Mouse (Mus musculus) midbrain, postnatal 0 days (tissue): ENCODE measurements at regions not wholly inside any gene's neighbourhood (a gene's known extent, or its start where the extent isn't known, plus 50 kb on each side); places are given as distances from the start of the nearest gene placed in this dataset.

ENCODE experiments used
- ATAC-seq: fragments of 200-750 bp; cut with Nextera tagmentation; 2 replicates; pipeline ENCODE4 v1.8.0; 2017; ENCODE audit warnings: moderate number of reproducible peaks, mild to moderate bottlenecking, moderate TSS enrichment, moderate library complexity; ENCODE audit not compliant: low FRiP score
- DNase-seq: peaks from one replicate; pipeline ENCODE4 v3.0.0-alpha.2; 2015; ENCODE audit warnings: low spot score
- H3K27ac ChIP-seq: fragments of 300-500 bp; sonication (generic); 2 replicates; pipeline ENCODE4 v1.5.1; 2014; ENCODE audit warnings: low read depth, mild to moderate bottlenecking, low read length, mixed read lengths
- H3K27me3 ChIP-seq: fragments of 300-500 bp; sonication (generic); 2 replicates; pipeline ENCODE4 v1.6.1; 2014; ENCODE audit warnings: low read length, control low read depth, mixed read lengths; ENCODE audit not compliant: insufficient read depth
- H3K36me3 ChIP-seq: fragments of 300-500 bp; sonication (generic); 2 replicates; pipeline ENCODE4 v1.6.1; 2014; ENCODE audit warnings: low read length, control low read depth, mixed read lengths; ENCODE audit not compliant: insufficient read depth
- H3K4me1 ChIP-seq: fragments of 300-500 bp; sonication (generic); 2 replicates; pipeline ENCODE4 v1.6.1; 2014; ENCODE audit warnings: mild to moderate bottlenecking, control low read depth, antibody characterized with exemption, low read length, mixed read lengths; ENCODE audit not compliant: insufficient read depth
- H3K4me2 ChIP-seq: fragments of 300-500 bp; sonication (generic); 2 replicates; pipeline ENCODE4 v1.6.1; 2014; ENCODE audit warnings: low read depth, mild to moderate bottlenecking, low read length, mixed read lengths; ENCODE audit not compliant: poor library complexity, severe bottlenecking
- H3K4me3 ChIP-seq: fragments of 300-500 bp; sonication (generic); 2 replicates; pipeline ENCODE4 v1.5.1; 2014; ENCODE audit warnings: low read depth, mild to moderate bottlenecking, low read length, moderate library complexity
- H3K9ac ChIP-seq: fragments of 300-500 bp; sonication (generic); replicated peaks from 2 replicates; pipeline ENCODE4 v1.6.1; 2014; ENCODE audit warnings: mild to moderate bottlenecking, low read length, moderate library complexity, mixed read lengths; ENCODE audit not compliant: poor library complexity, severe bottlenecking
- H3K9me3 ChIP-seq: fragments of 300-500 bp; sonication (generic); 2 replicates; pipeline ENCODE4 v1.6.1; 2016; ENCODE audit warnings: low read length, control low read depth
- CTCF ChIP-seq: IDR thresholded peaks from 2 replicates; pipeline ENCODE4 v1.5.1; 2016; ENCODE audit warnings: antibody characterized with exemption, mild to moderate bottlenecking
- WGBS: fragments of 180-500 bp; shearing (Covaris S2); extraction: QIAGEN DNeasy Blood & Tissue Kit; methylation state at CpG from one replicate; pipeline ENCODE4 v1.1.7; 2014; 5-methylcytosine and 5-hydroxymethylcytosine counted together

- WGBS, result 43% methylated on average over 2 of the region's 2 CpGs
- no peak overlapping the region for H3K4me2 ChIP-seq
- H3K9ac ChIP-seq, result no peak overlapping the region
- no peak for DNase-seq
- H3K27ac ChIP-seq, result no peak overlapping the region
- no peaks in the 10 kb centered on the region for H3K9me3 ChIP-seq
- no peak for TF ChIP-seq CTCF
- no peak for ATAC-seq
- no peak overlapping the region for H3K4me3 ChIP-seq
- no peaks in the 10 kb centered on the region for H3K4me1 ChIP-seq
- H3K27me3 ChIP-seq, result no peaks in the 10 kb centered on the region
- H3K36me3 ChIP-seq, result no peaks in the 10 kb centered on the region
Measured at GRCm38 (mm10) chr2:7778610-7779009, 269.2 kb upstream of the Celf2 start.

DNA sequence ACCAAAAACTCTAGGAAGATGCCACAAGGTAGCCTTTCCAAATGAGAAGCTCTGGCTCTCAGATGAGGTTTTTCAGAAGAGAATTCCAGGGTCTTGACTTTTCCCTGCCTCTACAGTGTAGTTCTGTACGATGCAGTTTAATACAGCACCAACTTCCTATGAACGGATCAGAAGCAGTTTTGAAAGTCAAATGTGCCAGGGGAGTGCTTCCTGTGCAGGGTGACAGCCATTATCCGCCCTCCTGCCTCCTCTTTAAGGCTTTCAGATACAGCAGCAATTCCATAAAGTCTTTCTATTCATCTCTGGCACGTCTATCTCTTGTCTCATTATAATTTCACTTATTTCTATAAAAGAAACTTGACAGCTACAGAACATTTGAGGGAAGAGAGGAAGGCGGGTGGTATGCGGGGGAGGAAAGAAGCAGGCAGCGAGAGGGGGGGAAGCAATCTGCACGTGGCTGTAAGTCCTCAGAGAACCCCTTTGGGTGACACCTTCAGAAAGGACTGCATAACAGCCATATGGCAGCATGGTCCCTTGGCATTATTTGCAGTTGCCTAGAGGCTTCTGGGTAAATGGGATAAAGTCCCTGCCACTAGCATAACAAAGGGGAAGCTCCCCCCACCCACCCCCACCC lies 224.9 kb upstream of the Celf2 start:
- Histone ChIP-seq H3K27me3 (no peaks in the 10 kb centered on the region), H3K27ac (no peak overlapping the region)
- WGBS, result 35% methylated on average over 8 of the region's 8 CpGs

DNA sequence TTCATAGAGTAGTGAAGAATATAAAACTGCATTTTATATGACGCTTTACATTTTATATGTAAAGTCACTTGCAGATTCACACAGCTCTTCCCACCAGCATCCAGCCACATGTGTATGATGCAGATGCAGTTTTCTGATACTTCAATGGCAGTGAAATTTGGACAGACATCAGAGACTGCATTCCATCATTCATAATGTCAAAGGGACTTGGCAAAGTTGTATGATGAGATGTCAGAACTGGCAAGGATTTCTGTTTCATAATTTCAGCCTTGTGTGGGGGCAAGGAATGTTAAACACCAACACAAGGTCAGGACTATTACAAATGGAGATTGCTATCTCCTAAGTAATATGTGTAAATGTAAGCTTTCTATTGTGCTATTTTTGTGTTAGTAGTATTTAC lies 221.6 kb upstream of the Celf2 start:
- no peaks in the 10 kb centered on the region for H3K9me3 ChIP-seq
- no peak overlapping the region for H3K9ac ChIP-seq
- H3K4me3 ChIP-seq, result no peak overlapping the region
- H3K27me3 ChIP-seq, result no peaks in the 10 kb centered on the region
- H3K4me1 ChIP-seq, result no peaks in the 10 kb centered on the region
- 96% methylated on average over 1 of the region's 1 CpGs for WGBS
- no peaks in the 10 kb centered on the region for H3K36me3 ChIP-seq
- no peak overlapping the region for H3K27ac ChIP-seq
- ATAC-seq, result no peak
- H3K4me2 ChIP-seq, result no peak overlapping the region
- no peak for DNase-seq
- no peak for TF ChIP-seq CTCF

More for the DNA sequence above, 224.9 kb upstream of the Celf2 start:
- no peak for TF ChIP-seq CTCF
- Histone ChIP-seq H3K4me1 (no peaks in the 10 kb centered on the region), H3K36me3 (no peaks in the 10 kb centered on the region), H3K9ac (no peak overlapping the region), H3K4me3 (no peak overlapping the region), H3K4me2 (no peak overlapping the region), H3K9me3 (no peaks in the 10 kb centered on the region)
- no peak for ATAC-seq
- no peak for DNase-seq

- ATAC-seq, result no peak
- Histone ChIP-seq H3K4me2 (no peak overlapping the region), H3K4me3 (no peak overlapping the region), H3K9me3 (no peaks in the 10 kb centered on the region), H3K4me1 (no peaks in the 10 kb centered on the region), H3K36me3 (no peaks in the 10 kb centered on the region), H3K27ac (no peak overlapping the region), H3K9ac (no peak overlapping the region), H3K27me3 (no peaks in the 10 kb centered on the region)
- WGBS, result 88% methylated on average over 10 of the region's 10 CpGs
- DNase-seq, result no peak
- TF ChIP-seq CTCF, result no peak
Measured at GRCm38 (mm10) chr2:7722283-7722935, 213.0 kb upstream of the Celf2 start.

DNA sequence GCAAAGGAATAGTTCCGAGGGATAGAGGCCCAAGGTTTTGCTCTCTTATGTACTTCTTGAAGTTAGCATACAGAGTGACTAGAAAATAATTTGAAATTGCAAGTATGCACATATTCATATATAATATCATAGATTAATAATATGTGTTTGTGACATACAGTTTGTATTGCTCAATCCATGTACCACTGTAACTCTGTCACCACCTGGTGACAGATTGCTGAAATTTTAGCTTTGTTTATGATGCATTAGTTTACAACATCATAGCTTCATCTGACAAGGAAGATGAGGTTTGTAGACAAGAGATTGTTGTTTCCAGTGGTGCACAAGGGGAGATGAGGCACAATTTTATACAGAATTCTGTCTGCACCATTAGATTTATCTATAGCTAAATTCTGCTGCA lies 201.7 kb upstream of the Celf2 start:
- H3K4me1 ChIP-seq, result no peaks in the 10 kb centered on the region
- TF ChIP-seq CTCF, result peak; percentile 73
- ATAC-seq, result no peak
- no peak overlapping the region for H3K27ac ChIP-seq
- WGBS, result 66% methylated on average over 1 of the region's 1 CpGs
- no peaks in the 10 kb centered on the region for H3K27me3 ChIP-seq
- H3K36me3 ChIP-seq, result no peaks in the 10 kb centered on the region
- no peak overlapping the region for H3K9ac ChIP-seq
- H3K4me2 ChIP-seq, result no peak overlapping the region
- no peaks in the 10 kb centered on the region for H3K9me3 ChIP-seq
- peak; percentile 47 for DNase-seq
- no peak overlapping the region for H3K4me3 ChIP-seq

- H3K9ac ChIP-seq, result no peak overlapping the region
- ATAC-seq (no peak), DNase-seq (no peak)
- H3K27me3 ChIP-seq, result no peaks in the 10 kb centered on the region
- H3K9me3 ChIP-seq, result no peaks in the 10 kb centered on the region
- WGBS, result 55% methylated on average over 1 of the region's 1 CpGs
- no peaks in the 10 kb centered on the region for H3K4me1 ChIP-seq
- no peak for TF ChIP-seq CTCF
- H3K4me3 ChIP-seq, result no peak overlapping the region
- no peak overlapping the region for H3K4me2 ChIP-seq
- H3K36me3 ChIP-seq, result no peaks in the 10 kb centered on the region
- no peak overlapping the region for H3K27ac ChIP-seq
Measured at GRCm38 (mm10) chr2:7710476-7710875, 201.1 kb upstream of the Celf2 start.
